Mouse (Mus musculus) cerebellum, adult 2 months (tissue): ENCODE measurements around the gene Enox1.

Experiments used
- CTCF ChIP-seq: fragments of 200-500 bp; IDR thresholded peaks from 2 replicates; pipeline ENCODE4 v1.5.1; 2011; ENCODE audit warnings: low read depth, mild to moderate bottlenecking, control low read depth, low read length, moderate library complexity, borderline replicate concordance; ENCODE audit not compliant: insufficient read depth
- POLR2A ChIP-seq: fragments of 200-500 bp; IDR thresholded peaks from 2 replicates; pipeline ENCODE4 v1.6.1; 2011; ENCODE audit warnings: low read length, control low read depth, borderline replicate concordance; ENCODE audit not compliant: insufficient read depth

DNA sequence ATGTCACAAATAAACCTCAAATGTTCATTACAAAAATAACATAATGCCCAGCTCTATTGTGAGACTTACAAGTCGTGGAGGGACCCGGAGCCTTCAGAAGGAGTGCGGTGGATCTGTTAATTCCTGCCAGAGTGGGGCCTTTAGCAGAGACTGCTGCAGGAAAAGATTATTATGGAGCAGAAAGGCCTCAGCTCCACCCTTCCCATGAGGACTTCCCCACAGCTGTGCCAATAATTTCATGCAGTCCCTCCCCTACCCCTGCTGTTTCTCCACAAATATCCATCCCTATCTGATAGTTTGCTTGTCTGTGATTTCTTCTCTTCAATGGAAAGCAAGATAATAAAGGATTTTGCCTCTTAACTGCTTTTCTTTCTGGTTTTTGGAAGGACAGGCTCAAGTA lies 314.0 kb downstream of the Enox1 start:
- TF ChIP-seq CTCF = no peak
- TF ChIP-seq POLR2A = no peak
